Mouse (Mus musculus) layer of hippocampus, postnatal 10 days (tissue): ENCODE results near the gene Thap8. TPM values are rescaled to one million over a fixed set of nuclear protein-coding genes. Genes with fewer than 3 reads are reported as not detected.
"Not testable (repeated sequence)": the region's sequence is repeated elsewhere in the genome, so short reads cannot be mapped to it uniquely, and the experiment has no call there.

Source experiments
- DNase-seq, 2 experiments: peaks; one replicate each; pipeline ENCODE4 v3.0.0; 2021; ENCODE audit warnings: low spot score in 2 of 2
- long read RNA-seq: library from polyadenylated mRNA; stranded (forward); transcript quantifications from one replicate; pipeline ENCODE4 v2.0.0, GENCODE M21; 2023
- total RNA-seq, 2 experiments: library from RNA; stranded (reverse); gene quantifications; 2 replicates each; pipeline ENCODE4 v1.2.3; 2021

Thap8 gene
- under 1 TPM in 1 of 2 experiments, not detected in 1; 0.27 TPM for total RNA-seq
- long read RNA-seq, partial matches to known transcripts = 0 of 1 reads
- long read RNA-seq, other reads (novel, unspliced or antisense) = 0 of 1 reads

DNA sequence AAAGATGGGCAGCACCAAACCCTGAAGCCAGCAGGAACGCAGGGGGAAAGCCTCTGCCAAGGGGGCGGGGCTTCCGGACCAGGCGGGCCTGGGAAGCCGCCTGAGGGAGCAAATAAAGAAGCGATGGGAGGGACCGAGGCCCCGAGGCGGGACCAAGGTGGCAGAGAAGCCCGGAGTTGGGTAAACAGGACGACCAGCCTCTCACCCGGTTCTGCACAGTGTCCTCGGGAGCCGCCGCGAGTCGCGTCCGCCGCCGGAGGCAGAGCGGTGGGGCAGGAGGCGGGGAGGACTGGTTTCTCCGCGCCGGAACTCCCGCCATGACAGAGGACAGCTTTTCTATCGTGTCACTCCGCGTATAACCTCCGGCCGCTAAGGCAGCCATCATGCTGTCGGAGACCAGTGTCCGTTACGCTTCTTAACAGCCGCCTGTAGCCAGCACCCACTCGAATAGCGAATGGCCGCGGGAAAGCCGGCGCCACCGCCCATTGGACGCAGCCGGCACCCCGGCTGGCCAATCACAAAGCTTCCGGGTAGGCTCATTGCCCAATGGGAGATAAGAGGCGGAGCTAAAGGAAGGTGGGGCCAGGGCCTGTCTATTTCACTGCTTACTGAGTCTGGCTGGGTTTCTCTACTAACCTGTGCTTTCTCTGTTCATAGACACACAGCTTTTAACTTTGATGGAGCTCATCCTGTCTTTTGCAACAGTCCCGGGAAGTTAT, at the start of gene Thap8, which contains the start of gene Wdr62:
TSS of gene Thap8 (plus strand) at position 144 of the 719 bp plus-strand sequence.
TSS of gene Wdr62 (minus strand) at position 469 of the 719 bp plus-strand sequence.
- DNase-seq = peak; percentile 89 to 93

DNA sequence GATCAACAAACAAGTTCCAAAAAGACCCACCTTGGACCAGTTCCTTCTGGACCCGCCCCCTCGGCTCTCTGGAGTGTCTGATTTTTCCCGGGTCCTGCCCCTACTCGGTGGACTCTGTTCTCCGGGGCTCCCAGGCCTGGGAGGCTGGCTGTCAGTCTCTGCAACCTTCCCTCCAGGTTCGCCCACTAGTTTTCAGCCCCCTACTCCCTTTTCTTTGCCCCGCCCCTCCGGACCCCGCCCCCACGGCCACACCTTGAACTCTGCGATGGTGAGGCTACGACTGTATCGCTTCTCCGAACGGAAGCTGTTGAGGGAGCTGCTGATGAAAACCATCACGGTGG, 48.6 kb upstream of the Thap8 start:
- no peak for DNase-seq

DNA sequence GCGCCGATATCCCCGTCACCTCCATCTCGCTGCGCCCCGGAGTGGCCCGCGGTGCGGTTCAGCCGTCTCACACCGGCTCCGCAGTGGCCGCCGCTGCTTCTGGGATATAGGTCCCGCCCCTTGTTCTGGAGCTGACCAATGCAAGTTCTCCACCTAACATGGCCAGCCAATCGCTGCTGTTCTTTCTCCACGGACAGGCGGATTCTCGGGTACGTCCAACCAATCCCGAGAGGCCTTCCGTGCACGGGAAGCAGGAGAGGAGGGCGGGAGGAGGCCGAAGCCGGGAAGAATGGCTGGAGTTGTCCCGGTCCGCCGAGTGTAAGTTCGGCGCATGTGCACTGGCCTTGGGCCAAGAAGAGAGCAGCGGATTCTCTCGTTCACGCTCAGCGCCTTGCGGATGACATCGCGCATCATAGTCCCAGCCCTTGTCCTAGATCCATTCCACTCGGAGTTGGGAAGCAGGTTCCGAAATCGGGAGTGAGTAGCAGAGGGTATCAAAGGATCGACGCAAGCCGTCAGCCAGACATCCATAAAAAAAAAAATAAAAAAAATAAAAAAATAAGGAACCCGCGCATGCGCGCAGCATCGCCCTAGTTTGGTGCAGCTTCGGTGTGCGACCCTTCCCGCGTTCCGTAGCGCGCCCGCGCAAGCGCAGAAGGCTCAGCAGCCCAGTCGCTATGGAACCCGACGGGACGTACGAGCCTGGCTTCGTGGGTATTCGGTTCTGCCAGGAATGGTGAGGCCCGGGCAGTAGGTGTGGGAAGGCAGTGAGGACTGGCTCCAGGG, 48.0 kb upstream of the Thap8 start, which contains the start of the genes Polr2i and Tbcb:
TSS of gene Polr2i (plus strand) at position 280 of the 786 bp plus-strand sequence.
TSS of gene Tbcb (minus strand) at position 604 of the 786 bp plus-strand sequence.
- DNase-seq = peak; percentile 97 to 98

DNA sequence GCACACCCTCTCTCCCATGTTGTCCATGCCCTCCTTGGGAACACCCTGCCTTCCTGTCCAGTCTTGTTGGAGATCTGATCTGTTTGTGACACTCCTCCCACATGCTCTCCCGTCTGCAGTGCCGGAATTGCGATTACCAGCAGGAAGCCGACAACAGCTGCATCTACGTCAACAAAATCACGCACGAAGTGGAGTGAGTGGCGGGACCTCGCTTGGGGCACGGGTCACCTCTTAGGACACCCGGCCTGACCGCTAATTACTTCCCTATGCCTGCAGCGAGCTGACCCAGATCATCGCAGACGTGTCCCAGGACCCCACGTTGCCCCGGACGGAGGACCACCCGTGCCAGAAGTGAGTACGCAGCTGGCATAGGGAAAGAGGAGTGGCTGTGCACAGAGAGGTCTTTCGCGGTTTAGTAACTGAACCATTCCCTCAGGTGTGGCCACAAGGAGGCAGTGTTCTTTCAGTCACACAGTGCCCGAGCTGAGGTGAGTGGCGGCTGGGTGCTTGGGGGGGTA, 47.2 kb upstream of the Thap8 start:
- peak; percentile 68 to 72 for DNase-seq

DNA sequence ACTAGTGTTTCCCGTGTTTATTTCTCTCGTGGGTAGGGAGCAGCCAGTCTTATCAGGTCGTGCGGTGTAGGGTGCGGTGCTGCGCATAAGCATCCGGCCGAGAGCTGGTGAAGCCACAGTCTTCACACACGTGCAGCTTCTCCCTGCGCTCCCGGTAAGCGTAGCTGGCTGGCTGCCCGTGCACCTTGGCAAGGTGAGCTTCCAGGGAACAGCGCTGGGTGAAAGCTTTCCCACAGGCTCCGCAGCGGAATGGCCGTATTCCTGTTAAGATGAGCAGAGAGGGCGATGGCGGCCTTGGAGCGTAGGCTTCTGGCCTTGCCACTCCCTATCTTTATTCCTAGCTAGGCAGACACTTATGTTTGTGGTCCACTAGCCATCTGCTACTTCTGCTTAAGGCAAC, 46.5 kb upstream of the Thap8 start:
- peak in 1 of 2 experiments; percentile 41 for DNase-seq

DNA sequence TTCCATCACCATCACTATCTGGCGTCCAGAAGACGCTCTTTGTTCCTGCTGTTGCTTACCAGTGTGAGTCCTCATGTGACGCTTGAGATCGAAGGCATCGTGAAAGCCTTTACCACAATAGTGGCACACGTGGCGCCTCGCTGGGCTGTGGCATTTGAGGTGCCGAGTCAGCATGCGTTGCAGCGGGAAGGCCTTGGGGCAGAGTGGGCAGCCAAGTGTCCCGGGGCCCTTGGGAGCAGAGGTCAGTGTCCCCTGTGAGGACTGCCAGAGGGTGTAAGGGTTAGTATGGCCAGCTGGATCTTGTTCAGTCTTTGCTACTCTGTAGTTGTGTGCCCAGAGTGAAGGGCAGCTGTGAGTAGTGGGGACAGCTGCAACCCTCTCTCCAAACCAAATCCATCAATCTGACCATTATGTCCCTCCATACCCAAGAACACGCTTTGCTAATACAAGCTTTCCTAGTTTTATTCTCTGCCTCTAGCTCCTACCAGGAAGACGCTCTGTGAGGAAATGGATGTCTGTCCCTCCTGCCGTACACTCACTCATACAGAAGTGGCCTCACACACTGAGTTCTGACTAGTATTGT, 45.5 kb upstream of the Thap8 start:
- DNase-seq = no peak

DNA sequence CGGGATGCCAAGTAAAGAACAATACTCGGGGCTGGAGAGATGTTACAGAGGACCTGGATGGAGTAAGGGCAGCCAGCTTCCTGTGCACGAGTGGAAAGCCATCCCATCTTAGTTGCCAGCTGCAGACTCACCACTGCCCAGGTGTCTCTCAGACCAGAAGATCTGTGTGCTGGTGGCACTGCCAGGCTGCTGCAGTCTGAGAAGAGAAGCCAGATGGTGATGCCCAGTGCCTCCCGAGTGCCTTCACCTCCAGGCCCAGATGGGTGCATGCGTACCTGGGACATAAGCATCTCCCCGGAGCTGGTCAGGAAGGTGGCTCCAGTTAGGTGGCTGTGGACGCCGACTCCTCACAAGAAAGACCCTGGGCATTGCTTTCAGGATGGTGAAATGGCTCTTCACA, 44.8 kb upstream of the Thap8 start:
- no peak for DNase-seq

DNA sequence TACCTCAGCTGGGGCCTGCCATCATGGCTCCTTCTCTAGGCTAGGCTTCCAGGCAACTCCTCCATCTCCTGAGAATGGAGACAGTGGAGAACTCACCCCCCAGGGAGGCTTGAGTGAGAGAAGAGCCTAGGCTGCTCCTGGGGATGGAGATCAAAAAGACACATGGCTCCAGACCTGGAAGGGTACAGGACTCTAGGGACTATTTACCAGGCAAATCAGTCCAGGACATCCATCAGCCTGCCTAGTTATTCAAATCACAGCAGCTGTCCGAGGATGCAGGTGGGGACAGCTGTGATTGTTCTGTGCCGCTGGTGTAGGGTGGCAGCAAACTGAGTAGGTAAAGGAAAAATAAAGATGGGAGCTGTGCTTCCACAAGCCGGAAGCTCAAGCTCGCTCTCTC, 44.3 kb upstream of the Thap8 start, which contains the start of gene Ovol3:
TSS of gene Ovol3 (minus strand) at position 101 of the 400 bp plus-strand sequence.
- no peak for DNase-seq

DNA sequence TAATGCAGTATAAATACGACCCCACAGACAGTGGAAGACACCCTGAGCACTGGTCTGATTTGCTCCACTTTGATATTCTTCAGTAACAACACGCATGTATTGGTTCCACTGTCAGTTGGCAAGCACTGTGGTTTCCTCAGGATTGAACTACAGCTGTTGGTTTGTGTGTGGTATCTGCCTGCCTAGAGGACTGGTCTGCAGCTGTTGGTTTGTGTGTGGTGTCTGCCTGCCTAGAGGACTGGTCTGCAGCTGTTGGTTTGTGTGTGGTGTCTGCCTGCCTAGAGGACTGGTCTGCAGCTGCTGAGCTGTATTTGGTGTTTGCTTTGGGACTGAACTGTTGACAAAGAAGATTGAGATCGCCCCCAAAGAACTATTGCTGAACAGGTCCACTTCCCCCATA, 42.5 kb upstream of the Thap8 start:
- DNase-seq = not testable (repeated sequence)

DNA sequence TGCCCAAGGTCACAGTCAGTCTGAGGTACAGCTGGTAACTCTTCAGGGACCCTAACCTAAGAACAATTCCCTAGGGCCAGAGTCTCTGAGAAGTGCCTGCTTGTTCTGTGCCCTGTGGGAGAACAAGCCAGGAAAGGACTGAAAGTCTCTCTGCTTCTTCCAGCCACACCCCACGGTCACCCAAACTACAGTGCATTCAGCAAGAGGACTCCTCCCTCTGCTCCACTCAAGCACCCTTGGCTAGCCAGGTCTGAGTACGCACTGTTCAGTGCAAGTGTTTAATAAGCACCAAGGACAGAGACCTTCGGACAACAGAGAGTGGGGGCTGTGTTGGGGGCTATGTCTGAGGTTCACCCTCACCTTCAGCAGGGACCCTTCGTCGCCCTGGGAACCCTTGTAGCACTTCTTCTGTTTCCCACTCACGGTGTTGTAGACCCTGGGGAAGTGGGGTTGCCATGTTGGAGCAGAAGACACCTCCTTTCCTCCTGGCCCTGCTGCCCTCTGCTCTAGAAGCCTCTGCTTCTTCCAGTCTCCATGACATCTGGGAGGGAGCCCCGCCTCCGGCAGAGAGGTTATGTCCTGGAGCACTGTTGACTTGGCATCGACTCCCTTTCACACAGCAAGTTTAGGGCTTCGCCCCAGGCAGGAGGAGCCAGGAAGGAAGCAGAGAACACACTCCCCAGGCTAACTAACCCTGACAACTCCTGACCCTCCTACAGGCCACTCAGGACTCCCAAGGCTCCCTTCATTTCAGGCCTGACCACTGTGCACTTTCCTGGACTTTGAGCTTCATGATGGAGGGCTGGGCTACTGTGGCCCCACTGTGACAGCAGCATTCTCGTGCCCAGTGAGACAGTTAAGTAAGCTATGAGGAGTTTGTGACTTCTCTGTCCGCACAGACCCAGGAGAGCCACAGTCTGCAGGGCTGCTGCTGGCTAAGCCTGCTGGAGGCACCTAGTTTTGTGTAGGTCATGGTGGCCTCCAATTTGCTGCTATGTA, 27.6 kb upstream of the Thap8 start:
- no peak for DNase-seq

DNA sequence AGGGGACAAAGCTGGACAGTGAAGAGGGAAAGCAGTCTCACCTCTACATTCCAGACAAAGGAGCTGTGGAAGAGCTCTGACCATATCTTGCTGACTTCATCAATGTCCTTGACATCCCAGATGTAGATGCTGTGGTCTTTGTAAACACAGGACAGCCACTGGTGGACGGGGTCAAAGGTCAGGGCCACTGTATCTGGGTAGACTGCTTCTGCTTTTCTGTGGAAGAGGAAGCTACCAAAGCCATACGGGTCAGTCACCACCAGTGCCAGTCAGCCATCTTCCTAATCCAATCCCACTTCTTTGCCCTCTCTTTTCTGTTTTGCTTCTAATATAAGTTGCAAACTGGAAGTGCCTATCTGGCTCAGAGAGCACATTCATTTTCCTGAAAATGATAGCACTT, 14.9 kb upstream of the Thap8 start:
- DNase-seq = no peak

DNA sequence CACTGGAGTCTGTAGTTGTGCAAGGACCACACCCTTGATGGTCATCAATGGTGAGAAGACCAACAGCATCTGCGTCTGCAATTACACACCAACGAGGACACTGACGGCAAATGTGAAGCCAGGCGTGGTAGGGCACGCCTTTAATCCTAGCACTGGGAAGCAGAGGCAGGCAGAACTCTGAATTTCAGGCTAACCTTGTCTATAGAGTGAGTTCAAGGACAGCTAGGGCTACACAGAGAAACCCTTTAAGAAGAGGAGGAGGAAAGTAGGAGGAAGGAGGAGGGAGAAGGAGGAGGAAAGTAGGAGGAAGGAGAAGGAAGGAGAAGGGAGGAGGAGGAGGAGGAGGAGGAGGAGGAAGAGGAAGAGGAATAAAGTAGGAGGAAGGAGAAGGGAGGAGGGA, 14.4 kb upstream of the Thap8 start:
- no peak for DNase-seq

DNA sequence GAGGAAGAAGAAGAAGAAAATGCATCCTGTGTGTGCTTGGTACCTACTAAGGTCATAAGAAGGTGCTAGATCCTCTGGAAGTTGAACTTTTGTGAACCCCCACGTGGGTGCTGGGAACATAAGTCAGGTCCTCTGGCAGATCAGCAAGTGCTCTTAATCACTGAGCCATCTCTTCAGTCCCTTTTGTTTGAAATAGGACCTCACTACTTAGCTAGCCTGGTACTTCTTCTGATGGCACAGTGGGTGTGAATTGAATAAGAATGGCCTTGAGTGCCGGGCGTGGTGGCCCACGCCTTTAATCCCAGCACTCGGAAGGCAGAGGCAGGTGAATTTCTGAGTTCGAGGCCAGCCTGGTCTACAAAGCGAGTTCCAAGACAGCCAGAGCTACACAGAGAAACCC, 14.0 kb upstream of the Thap8 start:
- DNase-seq = no peak

DNA sequence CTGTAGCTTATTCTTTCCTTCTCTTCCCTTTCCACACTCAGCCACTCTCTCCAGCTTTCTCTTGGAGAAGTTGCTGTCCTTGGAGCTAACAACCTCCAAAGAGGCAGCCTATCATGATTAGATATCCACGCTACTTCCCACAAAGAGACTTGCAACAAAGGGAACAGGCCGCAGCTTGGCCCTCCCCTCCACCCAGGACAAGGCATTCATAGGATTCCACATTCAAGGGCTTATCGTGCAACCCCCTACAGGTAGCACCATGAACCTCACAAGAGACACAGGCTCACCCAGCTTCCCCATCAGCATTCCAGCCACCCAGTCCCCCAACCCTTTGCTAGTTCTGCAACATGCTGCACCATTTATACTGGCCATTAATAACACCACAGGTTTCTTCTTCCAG, 13.1 kb upstream of the Thap8 start:
- DNase-seq = no peak

DNA sequence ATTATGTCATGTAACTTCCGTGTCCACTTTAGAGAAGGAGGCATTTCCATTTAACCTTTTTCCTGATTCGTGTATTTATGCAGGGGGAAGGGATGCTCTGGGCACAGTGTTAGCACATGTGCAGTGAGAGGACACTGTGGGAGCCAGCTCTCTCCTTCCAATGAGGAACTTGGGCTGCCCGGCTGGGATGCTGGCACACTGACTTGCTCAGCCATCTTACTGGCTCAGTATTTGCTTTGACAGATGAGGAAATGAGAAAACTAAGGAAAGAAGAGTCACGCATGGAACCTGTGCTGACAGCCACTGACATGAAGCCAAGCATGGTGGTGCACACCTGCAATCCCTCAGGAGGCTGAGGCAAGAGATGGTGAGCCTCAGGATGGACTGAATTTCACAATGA, 10.3 kb upstream of the Thap8 start:
- no peak for DNase-seq

DNA sequence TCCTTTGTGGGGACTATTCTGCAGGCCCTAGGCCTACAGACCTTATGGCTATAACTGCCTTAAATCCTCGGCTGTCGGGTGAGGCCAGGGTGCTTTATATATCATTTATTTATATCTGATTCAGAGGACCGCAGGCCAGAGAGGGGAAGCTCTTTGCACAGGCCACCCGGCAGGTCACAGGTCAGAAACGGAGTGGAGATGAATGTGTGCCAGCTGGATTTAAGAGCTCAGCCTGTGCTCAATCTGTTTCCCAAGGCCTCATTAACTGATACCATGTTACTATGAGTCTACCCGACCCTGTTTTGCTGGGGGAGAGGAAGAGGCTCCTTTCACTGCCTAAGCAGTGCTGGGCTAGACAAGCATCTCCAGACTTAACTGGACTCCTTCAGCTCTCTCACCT, 5.5 kb upstream of the Thap8 start:
- DNase-seq = no peak

DNA sequence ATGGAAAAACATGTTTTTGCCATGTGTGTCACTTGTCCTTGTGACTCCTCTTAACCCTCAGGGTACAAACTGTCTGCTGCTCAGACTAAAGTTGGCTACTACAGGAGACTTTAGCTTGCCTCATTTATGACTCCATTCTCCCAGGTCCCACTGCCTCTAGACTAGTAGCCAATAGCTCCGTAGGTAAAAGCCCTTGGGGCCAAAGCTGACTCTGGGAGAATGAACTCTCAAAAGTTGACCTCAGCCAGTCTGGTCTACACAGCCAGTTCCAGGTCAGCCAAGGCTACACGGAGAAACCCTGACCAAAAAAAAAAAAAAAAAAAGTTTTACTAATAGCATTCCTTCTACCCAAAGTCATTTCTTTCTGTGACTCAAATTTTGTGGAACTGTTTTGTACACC, 983 bp upstream of the Thap8 start:
- DNase-seq = no peak

DNA sequence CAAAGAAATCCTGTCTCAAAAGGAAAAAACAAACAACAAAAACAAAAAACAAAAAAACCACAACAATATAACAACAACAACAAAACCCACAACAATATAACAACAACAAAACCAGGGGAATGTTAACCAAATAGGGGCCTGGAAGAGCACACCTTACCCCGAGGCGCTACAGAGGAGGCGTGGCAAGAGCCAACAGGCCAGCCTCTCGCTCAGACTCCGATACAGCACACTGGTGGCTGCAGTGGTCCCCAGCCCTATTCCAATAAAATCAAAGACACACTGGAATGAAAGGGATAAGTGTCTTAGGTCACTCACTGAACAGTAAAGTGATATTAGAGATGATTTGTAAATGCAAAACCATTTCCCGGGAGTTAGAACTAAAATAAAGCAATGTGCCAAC, 358 bp upstream of the Thap8 start:
- no peak for DNase-seq

DNA sequence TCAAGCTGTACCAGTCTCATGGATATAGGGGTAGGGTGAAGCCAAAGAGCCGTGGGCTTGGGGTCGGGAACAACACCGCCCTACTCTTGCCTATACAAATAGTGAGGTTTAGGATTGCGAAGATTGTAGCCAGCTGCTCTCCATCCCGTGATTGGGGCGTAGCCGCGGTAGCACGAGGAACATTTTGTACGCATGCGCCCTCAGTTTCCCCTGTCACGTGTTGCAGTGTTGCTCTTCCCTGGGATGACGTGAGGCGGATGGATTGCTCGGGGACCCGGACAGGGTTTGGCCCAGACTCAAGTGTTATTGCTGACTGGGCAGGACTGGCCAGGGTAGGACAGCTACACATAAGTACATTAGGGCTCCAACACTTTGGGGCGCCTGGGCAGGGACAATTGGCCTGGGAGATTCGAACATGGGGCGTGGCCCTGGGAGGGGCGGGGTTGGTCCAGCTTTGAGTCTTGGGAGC, 810 bp downstream of the Thap8 start:
- DNase-seq = peak; percentile 83 to 89

DNA sequence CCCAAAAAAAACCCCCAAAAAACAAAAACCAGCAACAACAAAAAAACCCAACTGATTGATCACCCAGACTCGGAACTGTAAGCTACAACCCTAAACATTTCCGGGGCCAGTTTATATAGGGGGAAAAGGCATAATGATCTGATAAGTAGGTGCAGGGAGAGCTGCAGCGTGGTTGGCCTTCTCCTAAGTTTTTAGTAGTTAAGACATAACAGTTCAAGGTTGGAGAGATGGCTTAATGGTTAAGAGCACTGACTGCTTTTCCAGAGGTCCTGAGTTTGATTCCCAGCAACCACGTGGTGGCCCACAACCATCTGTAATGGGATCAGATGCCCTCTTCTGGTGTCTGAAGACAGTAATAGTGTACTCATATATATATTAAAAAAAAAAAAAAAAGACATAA, 1.6 kb downstream of the Thap8 start:
- DNase-seq = no peak
